Mouse (Mus musculus): Measurements from ENCODE around the gene Dnmt1.

The Dnmt1 gene

GRCm38 (mm10) chr9:20976961-20977689 lies 17.4 kb upstream of the Dnmt1 start:
- ATAC-seq (ENCODE audit: low TSS enrichment) = no peak

GRCm38 (mm10) chr9:20976216-20976960 lies 16.7 kb upstream of the Dnmt1 start, which contains the start of gene S1pr2:
Gene S1pr2, minus strand, starts transcription at chr9:20976781.
- peak; percentile 26; the same call in 1 of the 2 replicates for ATAC-seq (ENCODE audit: low TSS enrichment)

GRCm38 (mm10) chr9:20975431-20976215 lies 15.9 kb upstream of the Dnmt1 start:
- 0 out of 2 replicates have a peak, but pooled peaks have one; percentile 24 for ATAC-seq (ENCODE audit: low TSS enrichment)

- no peak for ATAC-seq (ENCODE audit: low TSS enrichment)
Measured at GRCm38 (mm10) chr9:20973682-20974075, 14.0 kb upstream of the Dnmt1 start.

GRCm38 (mm10) chr9:20973001-20973681 lies 13.5 kb upstream of the Dnmt1 start:
- no peak for ATAC-seq (ENCODE audit: low TSS enrichment)

- ATAC-seq (ENCODE audit: low TSS enrichment) = peak; percentile 67
Measured at GRCm38 (mm10) chr9:20972141-20972992, 12.7 kb upstream of the Dnmt1 start.

- no peak for ATAC-seq (ENCODE audit: low TSS enrichment)
Measured at GRCm38 (mm10) chr9:20971751-20972140, 12.1 kb upstream of the Dnmt1 start.

GRCm38 (mm10) chr9:20966747-20967146 lies 7.1 kb upstream of the Dnmt1 start:
- ATAC-seq (ENCODE audit: low TSS enrichment) = no peak

- no peak for ATAC-seq (ENCODE audit: low TSS enrichment)
Measured at GRCm38 (mm10) chr9:20966008-20966407, 6.3 kb upstream of the Dnmt1 start.

- no peak for ATAC-seq (ENCODE audit: low TSS enrichment)
Measured at GRCm38 (mm10) chr9:20965606-20966005, 5.9 kb upstream of the Dnmt1 start.

GRCm38 (mm10) chr9:20961557-20961956 lies 1.9 kb upstream of the Dnmt1 start:
- no peak for ATAC-seq (ENCODE audit: low TSS enrichment)

- no peak for ATAC-seq (ENCODE audit: low TSS enrichment)
Measured at GRCm38 (mm10) chr9:20956989-20957388, 2.7 kb downstream of the Dnmt1 start.

- ATAC-seq (ENCODE audit: low TSS enrichment) = peak; percentile 96
Measured at GRCm38 (mm10) chr9:20952520-20953227, 7.0 kb downstream of the Dnmt1 start.

GRCm38 (mm10) chr9:20951966-20952519 lies 7.6 kb downstream of the Dnmt1 start:
- no peak; the same call in 1 of the 2 replicates for ATAC-seq (ENCODE audit: low TSS enrichment)

- no peak for ATAC-seq (ENCODE audit: low TSS enrichment)
Measured at GRCm38 (mm10) chr9:20951441-20951840, 8.2 kb downstream of the Dnmt1 start.

- ATAC-seq (ENCODE audit: low TSS enrichment) = no peak
Measured at GRCm38 (mm10) chr9:20950419-20950818, 9.3 kb downstream of the Dnmt1 start.

GRCm38 (mm10) chr9:20946066-20946880 lies 13.4 kb downstream of the Dnmt1 start:
- no peak for ATAC-seq (ENCODE audit: low TSS enrichment)

- no peak for ATAC-seq (ENCODE audit: low TSS enrichment)
Measured at GRCm38 (mm10) chr9:20944697-20945370, 14.9 kb downstream of the Dnmt1 start.
